Mouse (Mus musculus) small intestine, adult 2 months (tissue): ENCODE data around the gene Selp.

Experiments used
- CTCF ChIP-seq: fragments of 200-500 bp; IDR thresholded peaks from 2 replicates; pipeline ENCODE4 v1.5.1; 2012; ENCODE audit warnings: low read depth, mild to moderate bottlenecking, control low read depth, inconsistent platforms, low read length, moderate library complexity, mixed read lengths; ENCODE audit not compliant: insufficient replicate concordance, insufficient read length; ENCODE audit errors: extremely low read depth
- POLR2A ChIP-seq: fragments of 200-500 bp; IDR thresholded peaks from 2 replicates; pipeline ENCODE4 v1.6.1; 2012; ENCODE audit warnings: low read depth, mild to moderate bottlenecking, control low read depth, inconsistent platforms, low read length, moderate library complexity

GRCm38 (mm10) chr1:164119892-164120776 lies 5.1 kb downstream of the Selp start:
- TF ChIP-seq CTCF (no peak), POLR2A (no peak)
